Mouse (Mus musculus): Measurements from ENCODE around the gene Mfsd4a. TPM values are rescaled to one million over a fixed set of nuclear protein-coding genes. Genes with fewer than 3 reads are reported as not detected.
A peak's percentile ranks its signal among the peaks of the same experiment; 100 is the strongest.

The Mfsd4a gene
- total RNA-seq, 2 experiments from 2014 or later, result 1.4 to 1.8 TPM

- no peak for DNase-seq
Observed at GRCm38 (mm10) chr1:131989476-131989875, 78.4 kb downstream of the Mfsd4a start.

DNA sequence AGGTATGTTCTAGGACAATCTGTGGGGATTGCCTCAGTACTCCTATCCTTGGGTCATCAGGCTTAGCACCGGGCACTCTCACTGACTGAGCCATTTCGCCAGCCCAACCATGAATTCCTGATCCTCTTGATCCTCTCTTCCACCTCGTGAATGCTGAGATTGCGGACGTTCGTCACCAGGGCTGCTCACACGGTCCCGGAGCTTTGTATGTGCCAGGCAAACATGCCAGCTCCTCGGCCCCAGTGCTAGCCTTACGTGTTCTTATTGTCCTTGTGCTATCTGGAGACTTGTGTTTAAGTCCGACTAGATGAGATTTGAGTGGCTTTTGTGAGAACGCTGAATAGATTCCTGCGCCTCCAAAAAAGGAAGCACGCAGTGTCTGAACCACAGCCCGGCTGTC is 80.4 kb downstream of the Mfsd4a start:
- no peak for DNase-seq

- DNase-seq, result no peak
Observed at GRCm38 (mm10) chr1:131983806-131984205, 84.1 kb downstream of the Mfsd4a start.

GRCm38 (mm10) chr1:131982907-131983306 is 85.0 kb downstream of the Mfsd4a start:
- DNase-seq, result peak; percentile 77

DNA sequence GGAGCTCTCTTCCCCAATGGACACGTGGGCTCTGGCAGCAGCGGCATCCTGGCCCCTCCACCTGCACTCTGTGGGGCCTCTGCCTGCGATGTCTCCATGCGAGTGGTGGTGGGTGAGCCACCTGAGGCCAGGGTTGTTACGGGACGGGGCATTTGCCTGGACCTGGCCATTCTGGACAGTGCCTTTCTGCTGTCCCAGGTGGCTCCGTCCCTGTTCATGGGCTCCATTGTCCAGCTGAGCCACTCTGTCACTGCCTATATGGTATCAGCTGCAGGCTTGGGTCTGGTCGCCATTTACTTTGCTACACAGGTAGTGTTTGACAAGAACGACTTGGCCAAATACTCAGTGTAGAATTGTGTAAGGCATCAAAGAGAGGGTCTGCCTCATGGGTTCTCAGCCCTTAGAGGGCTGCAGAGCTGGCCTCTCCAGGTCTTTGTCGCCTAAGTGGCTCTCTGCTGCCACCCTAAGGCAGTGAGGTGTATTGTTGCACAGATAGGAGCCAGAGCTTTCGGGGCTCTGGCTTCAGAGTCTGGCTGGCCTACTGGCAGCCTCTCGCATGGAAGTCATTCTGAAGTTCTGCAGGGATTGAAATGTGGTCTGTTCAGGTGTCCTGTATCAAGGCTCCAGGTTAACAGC is 86.4 kb downstream of the Mfsd4a start:
- DNase-seq, result peak; percentile 77

DNA sequence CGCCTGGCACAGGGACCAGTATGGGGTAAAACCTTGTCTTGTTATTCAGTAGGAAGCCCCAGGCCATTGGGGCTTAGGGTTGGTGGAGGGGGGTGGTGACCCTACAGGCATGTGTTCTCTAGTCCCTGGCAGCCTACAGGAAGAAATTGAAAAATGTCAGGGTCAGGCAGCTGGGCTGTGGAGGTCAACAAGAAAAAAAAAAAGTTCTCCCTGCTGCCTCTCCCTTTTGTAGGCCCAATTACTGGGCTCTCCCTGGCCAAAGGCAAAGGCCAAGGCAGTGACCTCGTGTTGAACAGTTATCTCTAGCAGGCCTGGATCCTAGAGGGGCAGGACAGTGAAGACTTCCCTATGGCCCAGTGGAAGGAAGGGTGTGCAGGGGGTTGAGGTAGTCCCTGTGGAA is 87.4 kb downstream of the Mfsd4a start:
- no peak for DNase-seq

- no peak for DNase-seq
Observed at GRCm38 (mm10) chr1:131976886-131977285, 91.0 kb downstream of the Mfsd4a start.

- DNase-seq, result no peak
Observed at GRCm38 (mm10) chr1:131973991-131974390, 93.9 kb downstream of the Mfsd4a start.

Other genes starting within 250 kb of the Mfsd4a start
- gene Slc41a1, start 240.6 kb downstream of the Mfsd4a start, total RNA-seq (2021), result 10 to 100 TPM; 56.1 to 64.2 TPM
- 1 to 10 TPM; 7.1 to 8.9 TPM for gene Rab29, start 200.8 kb downstream of the Mfsd4a start, total RNA-seq (2021)
- gene Nucks1, start 157.5 kb downstream of the Mfsd4a start, total RNA-seq (2021), result 100 to 1,000 TPM; 102 to 105 TPM
- 1 to 10 TPM in 1 of 2 experiments, under 1 TPM in 1; 0.87 to 1.7 TPM for gene Slc45a3, start 105.1 kb downstream of the Mfsd4a start, total RNA-seq (2021)
- 10 to 100 TPM; 76.7 to 86.1 TPM for gene Elk4, start 60.5 kb downstream of the Mfsd4a start, total RNA-seq (2021)
- 1 to 10 TPM; 1.2 to 2.3 TPM for gene Cdk18, start 71.6 kb upstream of the Mfsd4a start, total RNA-seq (2021)
- not detected for gene Lemd1, start 123.4 kb upstream of the Mfsd4a start, total RNA-seq (2021)
- gene AC124108.1, start 123.4 kb upstream of the Mfsd4a start, total RNA-seq (2021), result under 1 TPM in 1 of 2 experiments, not detected in 1; 0.05 TPM
- gene Gm10188, start 161.7 kb upstream of the Mfsd4a start, total RNA-seq (2021), result not detected
- gene Klhdc8a, start 230.6 kb upstream of the Mfsd4a start, total RNA-seq (2021), result under 1 TPM; 0.45 to 0.52 TPM
- 1 to 10 TPM; 2.0 to 2.2 TPM for gene Nuak2, start 248.1 kb upstream of the Mfsd4a start, total RNA-seq (2021)

Measured in gastrocnemius, postnatal 10 days (tissue).